Mouse (Mus musculus) embryo, embryonic 9.5 days (tissue): ENCODE data around the gene Kat2a.

ENCODE experiments used
- DNase-seq: peaks from one replicate; pipeline ENCODE4 v3.0.0-alpha.2; 2017; ENCODE audit errors: extremely low spot score

Kat2a gene

GRCm38 (mm10) chr11:100710977-100711376, 1.3 kb downstream of the Kat2a start:
- no peak for DNase-seq

GRCm38 (mm10) chr11:100710528-100710927, 1.7 kb downstream of the Kat2a start:
- no peak for DNase-seq

- DNase-seq: no peak
Measured at GRCm38 (mm10) chr11:100709201-100709810, 3.0 kb downstream of the Kat2a start.

GRCm38 (mm10) chr11:100705095-100705747, 7.0 kb downstream of the Kat2a start:
- no peak for DNase-seq

- no peak for DNase-seq
Measured at GRCm38 (mm10) chr11:100703851-100704531, 8.3 kb downstream of the Kat2a start, which contains the start of gene Dhx58. TSS of gene Dhx58 (minus strand) at chr11:100704271.

GRCm38 (mm10) chr11:100703366-100703765, 8.9 kb downstream of the Kat2a start:
- no peak for DNase-seq

- DNase-seq: no peak
Measured at GRCm38 (mm10) chr11:100702906-100703305, 9.4 kb downstream of the Kat2a start.

GRCm38 (mm10) chr11:100702081-100702851, 10.0 kb downstream of the Kat2a start:
- peak; percentile 72 for DNase-seq

GRCm38 (mm10) chr11:100701301-100701700, 11.0 kb downstream of the Kat2a start:
- peak; percentile 67 for DNase-seq

- DNase-seq: no peak
Measured at GRCm38 (mm10) chr11:100700710-100701109, 11.6 kb downstream of the Kat2a start.

- no peak for DNase-seq
Measured at GRCm38 (mm10) chr11:100697921-100698320, 14.3 kb downstream of the Kat2a start.

GRCm38 (mm10) chr11:100694926-100695325, 17.3 kb downstream of the Kat2a start:
- peak; percentile 84 for DNase-seq

- no peak for DNase-seq
Measured at GRCm38 (mm10) chr11:100693154-100693553, 19.1 kb downstream of the Kat2a start.

- DNase-seq: peak; percentile 27
Measured at GRCm38 (mm10) chr11:100692164-100692616, 20.1 kb downstream of the Kat2a start, which contains the start of gene Zfp385c. TSS of gene Zfp385c (minus strand) at chr11:100692455.

GRCm38 (mm10) chr11:100690389-100690788, 21.9 kb downstream of the Kat2a start:
- no peak for DNase-seq

- DNase-seq: no peak
Measured at GRCm38 (mm10) chr11:100688443-100688842, 23.8 kb downstream of the Kat2a start.

GRCm38 (mm10) chr11:100687265-100687664, 25.0 kb downstream of the Kat2a start:
- no peak for DNase-seq

- DNase-seq: no peak
Measured at GRCm38 (mm10) chr11:100685371-100685770, 26.9 kb downstream of the Kat2a start.

- DNase-seq: no peak
Measured at GRCm38 (mm10) chr11:100684084-100684483, 28.2 kb downstream of the Kat2a start.

- DNase-seq: no peak
Measured at GRCm38 (mm10) chr11:100682526-100682925, 29.7 kb downstream of the Kat2a start.

- DNase-seq: no peak
Measured at GRCm38 (mm10) chr11:100681826-100682225, 30.4 kb downstream of the Kat2a start.

- DNase-seq: no peak
Measured at GRCm38 (mm10) chr11:100677810-100678209, 34.5 kb downstream of the Kat2a start.
